Mouse (Mus musculus) embryonic fibroblast, embryonic 13.5 days (primary cell): Measurements from ENCODE around the gene Capza1. TPM values are rescaled to one million over a fixed set of nuclear protein-coding genes. Genes with fewer than 3 reads are reported as not detected.
A peak's percentile ranks its signal among the peaks of the same experiment; 100 is the strongest.
"Not testable (repeated sequence)": the region's sequence is repeated elsewhere in the genome, so short reads cannot be mapped to it uniquely, and the experiment has no call there.

Source experiments
- H3K27ac ChIP-seq: 2 replicates; pipeline ENCODE4 v1.5.1; 2012; ENCODE audit warnings: low read length, control low read depth, inconsistent platforms; ENCODE audit not compliant: insufficient read depth
- H3K4me1 ChIP-seq: 2 replicates; pipeline ENCODE4 v1.6.1; 2011; ENCODE audit warnings: low read length; ENCODE audit not compliant: control insufficient read depth, insufficient read depth
- H3K4me3 ChIP-seq: 2 replicates; pipeline ENCODE4 v1.5.1; 2011; ENCODE audit warnings: mild to moderate bottlenecking, control low read depth, low read length; ENCODE audit not compliant: insufficient read depth
- CTCF ChIP-seq: IDR thresholded peaks from 2 replicates; pipeline ENCODE4 v1.5.1; 2011; ENCODE audit warnings: mild to moderate bottlenecking, control low read depth, low read length, moderate library complexity, borderline replicate concordance; ENCODE audit not compliant: insufficient read depth
- POLR2A ChIP-seq: IDR thresholded peaks from 2 replicates; pipeline ENCODE4 v1.6.1; 2011; ENCODE audit warnings: low read depth, mild to moderate bottlenecking, control low read depth, low read length, moderate library complexity
- polyA plus RNA-seq: library from polyadenylated mRNA; stranded (reverse); fragments of >200 nt; gene quantifications from 2 replicates; pipeline ENCODE4 v1.2.4, GENCODE M21; 2011; ENCODE audit warnings: low read depth; ENCODE audit not compliant: missing spikeins, insufficient read length

Gene Capza1
- polyA plus RNA-seq: 230 and 240 TPM in 2 replicates

GRCm38 (mm10) chr3:104863786-104864650 is at the start of gene Capza1, which contains the start of gene St7l:
Capza1 (minus strand) TSS chr3:104864505.
St7l (plus strand) TSS chr3:104864005.
- TF ChIP-seq CTCF: no peak
- TF ChIP-seq POLR2A: peak; percentile 88
- no peaks in the 10 kb centered on the region; the same call in 1 of the 2 replicates for H3K4me1 ChIP-seq
- peak within 1 kb of the TSS; percentile 85 for H3K27ac ChIP-seq

GRCm38 (mm10) chr3:104909195-104909594 is 44.9 kb upstream of the Capza1 start:
- Histone ChIP-seq H3K4me3 (no peak overlapping the region), H3K27ac (no peak overlapping the region), H3K4me1 (no peaks in the 10 kb centered on the region)
- TF ChIP-seq POLR2A (no peak), CTCF (no peak)

More at GRCm38 (mm10) chr3:104863786-104864650, at the start of gene Capza1, which contains the start of gene St7l:
- H3K4me3 ChIP-seq: peak within 1 kb of the TSS; percentile 96

GRCm38 (mm10) chr3:104906007-104906406 is 41.7 kb upstream of the Capza1 start:
- no peak overlapping the region for H3K27ac ChIP-seq
- H3K4me1 ChIP-seq: no peaks in the 10 kb centered on the region
- TF ChIP-seq CTCF: no peak
- TF ChIP-seq POLR2A: no peak
- H3K4me3 ChIP-seq: no peak overlapping the region

GRCm38 (mm10) chr3:104905389-104905788 is 41.1 kb upstream of the Capza1 start:
- Histone ChIP-seq H3K4me3 (no peak overlapping the region), H3K4me1 (no peaks in the 10 kb centered on the region), H3K27ac (no peak overlapping the region)
- no peak for TF ChIP-seq CTCF
- no peak for TF ChIP-seq POLR2A

GRCm38 (mm10) chr3:104901154-104901553 is 36.8 kb upstream of the Capza1 start:
- TF ChIP-seq CTCF (no peak), POLR2A (no peak)
- Histone ChIP-seq H3K27ac (no peak overlapping the region), H3K4me3 (no peak overlapping the region), H3K4me1 (no peaks in the 10 kb centered on the region)

GRCm38 (mm10) chr3:104896141-104896540 is 31.8 kb upstream of the Capza1 start:
- no peaks in the 10 kb centered on the region for H3K4me1 ChIP-seq
- TF ChIP-seq CTCF (no peak), POLR2A (no peak)

GRCm38 (mm10) chr3:104888585-104888984 is 24.3 kb upstream of the Capza1 start:
- Histone ChIP-seq H3K4me3 (no peak overlapping the region), H3K4me1 (no peaks in the 10 kb centered on the region)
- no peak for TF ChIP-seq CTCF
- TF ChIP-seq POLR2A: no peak

More at GRCm38 (mm10) chr3:104896141-104896540, 31.8 kb upstream of the Capza1 start:
- H3K27ac ChIP-seq: no peak overlapping the region
- H3K4me3 ChIP-seq: no peak overlapping the region

GRCm38 (mm10) chr3:104869611-104870010 is 5.3 kb upstream of the Capza1 start:
- no peaks in the 10 kb centered on the region for H3K4me1 ChIP-seq
- no peak for TF ChIP-seq CTCF
- no peak for TF ChIP-seq POLR2A
- no peak overlapping the region for H3K27ac ChIP-seq
- no peak overlapping the region for H3K4me3 ChIP-seq

More at GRCm38 (mm10) chr3:104888585-104888984, 24.3 kb upstream of the Capza1 start:
- no peak overlapping the region for H3K27ac ChIP-seq

- not testable (repeated sequence) for H3K4me1 ChIP-seq, H3K27ac ChIP-seq
- H3K4me3 ChIP-seq: peak overlapping the region; percentile 15
Observed at GRCm38 (mm10) chr3:104866674-104867073, 2.4 kb upstream of the Capza1 start.

GRCm38 (mm10) chr3:104865341-104865788 is 1.1 kb upstream of the Capza1 start:
- no peaks in the 10 kb centered on the region; the same call in 1 of the 2 replicates for H3K4me1 ChIP-seq
- H3K4me3 ChIP-seq: peak overlapping the region; percentile 96
- TF ChIP-seq POLR2A (no peak), CTCF (no peak)
- peak overlapping the region; percentile 23 for H3K27ac ChIP-seq
